Mouse (Mus musculus): ENCODE measurements around the gene Rpl13. TPM values are rescaled to one million over a fixed set of nuclear protein-coding genes. Genes with fewer than 3 reads are reported as not detected.

Gene Rpl13
- 1,316 and 1,353 TPM in 2 replicates for polyA plus RNA-seq (2012; rRNA removed)

DNA sequence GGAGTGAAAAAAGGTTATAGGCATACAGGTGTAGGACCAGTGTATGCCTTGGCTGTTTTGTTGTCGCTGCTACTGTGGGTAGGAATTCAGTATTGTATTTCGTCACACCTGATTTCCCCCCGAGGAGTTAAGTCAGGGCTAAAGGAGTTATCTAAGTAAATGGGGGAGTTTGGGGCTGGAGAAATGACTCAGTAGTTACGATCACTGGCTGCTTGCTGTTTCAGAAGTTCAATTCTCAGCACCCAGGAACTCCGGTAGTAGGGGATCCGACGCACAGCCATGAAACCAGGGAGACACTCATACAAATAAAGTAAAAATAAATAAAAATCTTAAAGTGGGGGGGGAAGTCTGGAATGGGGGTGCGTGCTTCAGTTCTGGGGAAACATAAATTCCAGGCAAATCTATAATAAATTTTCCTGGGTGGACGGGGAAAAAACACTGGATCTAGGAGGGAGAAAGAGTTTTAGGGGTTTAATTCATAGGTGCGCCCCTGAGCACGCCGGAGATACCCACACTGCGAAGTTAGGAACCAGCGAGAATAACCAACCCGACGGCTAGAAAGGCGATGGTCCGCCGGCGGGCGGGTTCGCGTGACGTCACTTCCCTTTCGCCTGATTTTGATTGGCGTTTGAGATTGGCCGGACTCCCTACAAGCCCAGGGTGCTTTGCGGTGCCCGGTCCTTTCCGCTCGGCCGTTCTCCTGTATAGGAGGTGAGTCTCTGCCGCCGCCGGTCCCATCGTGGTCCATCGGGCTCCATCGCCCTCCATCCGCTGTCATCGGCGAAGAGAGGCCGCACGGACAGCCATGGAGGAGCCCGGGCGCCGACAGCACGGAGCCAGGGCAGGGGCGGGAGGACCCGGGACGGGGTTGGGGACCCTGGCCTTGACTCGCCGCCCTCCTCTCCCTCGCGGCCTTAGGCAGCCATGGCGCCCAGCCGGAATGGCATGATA, at the start of gene Rpl13:
Rpl13 (plus strand) TSS at position 616 of the 951 bp plus-strand sequence.

DNA sequence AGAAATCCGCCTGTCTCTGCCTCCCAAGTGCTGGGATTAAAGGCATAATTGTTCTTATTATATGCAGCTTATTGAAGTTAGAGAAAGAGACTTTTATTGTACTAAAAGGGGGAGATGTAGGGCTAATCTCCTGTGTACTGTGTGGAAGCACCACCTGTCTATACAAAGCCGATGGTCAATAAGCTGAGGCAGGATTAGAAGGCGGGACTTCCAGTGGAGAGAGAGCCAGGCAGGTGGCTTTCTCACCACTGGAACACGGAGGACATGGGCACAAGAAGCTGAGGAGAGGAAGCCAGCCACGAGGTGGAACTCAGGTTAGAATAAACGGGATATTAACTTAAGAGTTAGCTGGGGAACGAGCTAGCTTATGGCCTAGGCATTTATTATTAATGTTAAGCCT, 39.4 kb upstream of the Rpl13 start, which contains the start of gene Spg7:
Spg7 (plus strand) TSS at position 222 of the 400 bp plus-strand sequence.

DNA sequence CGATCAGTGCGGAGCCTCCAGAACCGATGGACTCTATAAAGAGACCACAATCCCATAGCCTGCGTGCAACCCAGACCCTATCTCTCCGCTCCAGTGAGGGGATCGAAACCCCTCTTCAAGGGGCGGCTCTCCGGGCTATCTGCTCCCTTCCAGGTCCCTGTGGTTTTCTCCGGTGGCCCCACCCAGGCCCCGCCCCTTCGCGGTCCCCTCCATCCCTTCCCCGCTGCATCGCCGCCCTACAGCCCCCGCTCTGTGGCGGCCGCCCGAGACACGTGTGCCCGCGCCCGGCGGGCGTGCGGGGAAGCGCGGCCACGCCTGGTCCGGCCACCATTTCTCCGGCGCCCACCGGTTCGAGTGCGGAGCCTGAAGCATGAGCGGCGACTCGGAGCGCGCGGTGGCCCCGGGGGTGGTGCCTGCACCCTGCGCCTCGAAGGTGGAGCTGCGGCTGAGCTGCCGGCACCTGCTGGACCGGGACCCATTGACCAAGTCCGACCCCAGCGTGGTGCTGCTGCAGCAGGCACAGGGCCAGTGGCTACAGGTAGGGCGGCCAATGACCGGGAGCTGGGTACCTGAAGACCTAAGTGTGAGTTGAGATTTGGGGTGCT, 15.1 kb downstream of the Rpl13 start, which contains the start of gene Cpne7:
Cpne7 (plus strand) TSS at position 248 of the 605 bp plus-strand sequence.

Other genes with a start within 250 kb of the Rpl13 start
- 10.5 and 12.9 TPM in 2 replicates for gene Ankrd11, start 60.1 kb upstream of the Rpl13 start, polyA plus RNA-seq (2012; rRNA removed)
- gene Spg7, start 39.4 kb upstream of the Rpl13 start, polyA plus RNA-seq (2012; rRNA removed): 19.8 and 22.2 TPM in 2 replicates
- 0.37 and 0.63 TPM in 2 replicates for gene Cpne7, start 15.0 kb downstream of the Rpl13 start, polyA plus RNA-seq (2012; rRNA removed)
- 2.2 and 2.3 TPM in 2 replicates for gene Sult5a1, start 56.0 kb downstream of the Rpl13 start, polyA plus RNA-seq (2012; rRNA removed)
- gene Dpep1, start 83.9 kb downstream of the Rpl13 start, polyA plus RNA-seq (2012; rRNA removed): 0.94 and 1.0 TPM in 2 replicates
- 33.2 and 35.7 TPM in 2 replicates for gene Chmp1a, start 110.4 kb downstream of the Rpl13 start, polyA plus RNA-seq (2012; rRNA removed)
- gene Spata33, start 110.5 kb downstream of the Rpl13 start, polyA plus RNA-seq (2012; rRNA removed): 0.17 and 0.26 TPM in 2 replicates
- 19.0 and 23.9 TPM in 2 replicates for gene Cdk10, start 122.5 kb downstream of the Rpl13 start, polyA plus RNA-seq (2012; rRNA removed)
- gene Spata2l, start 133.9 kb downstream of the Rpl13 start, polyA plus RNA-seq (2012; rRNA removed): 2.6 and 3.0 TPM in 2 replicates
- 11.1 and 11.2 TPM in 2 replicates for gene Zfp276, start 151.8 kb downstream of the Rpl13 start, polyA plus RNA-seq (2012; rRNA removed)
- 9.4 and 12.3 TPM in 2 replicates for gene Vps9d1, start 152.0 kb downstream of the Rpl13 start, polyA plus RNA-seq (2012; rRNA removed)
- 11.6 and 12.2 TPM in 2 replicates for gene Fanca, start 216.2 kb downstream of the Rpl13 start, polyA plus RNA-seq (2012; rRNA removed)
- 1.7 and 1.8 TPM in 2 replicates for gene Spire2, start 230.4 kb downstream of the Rpl13 start, polyA plus RNA-seq (2012; rRNA removed)

Measured in liver, embryonic 18 days (tissue).